Comparison of ENCODE assay signal across 17 mouse cellular contexts in the genomic region with DNA sequence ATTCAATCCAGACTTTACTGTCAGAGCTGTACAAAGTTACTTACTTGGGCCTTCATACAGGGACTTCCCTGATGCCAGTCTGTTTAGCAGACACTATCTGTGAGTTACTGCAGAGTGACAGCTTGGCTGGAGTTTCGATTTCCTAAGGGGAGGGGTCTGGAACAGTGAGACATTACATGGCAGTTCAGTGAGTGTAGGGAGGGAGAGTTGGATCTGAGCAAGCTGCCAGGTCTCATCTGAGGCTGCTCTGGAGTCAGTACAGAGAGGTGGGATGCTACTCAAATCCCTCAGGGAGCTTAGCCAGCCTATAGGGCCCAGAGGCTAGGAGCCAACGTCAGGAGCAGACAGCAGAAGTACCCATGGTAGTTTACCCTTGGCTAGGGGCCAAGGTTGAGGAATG.
DNase-seq lines count a peak whose midpoint lies in the region; ATAC-seq lines count a peak whose summit lies in the region.
"Had no signal": no experiment of that assay in that cellular context is flagged by ENCODE, and none has a peak within 500 bp of the region (broad histone marks: within the 10 kb centered on the region; RNA-seq: fewer than 3 reads in every experiment).

No protein-coding gene starts in this region.

- H3K4me2 ChIP-seq in heart, embryonic 13.5 days = no peak overlapping the region
- H3K4me2 ChIP-seq in embryonic facial prominence, embryonic 14.5 days (ENCODE audit: low read depth, low read length) = no peak overlapping the region
- H3K4me2 ChIP-seq: heart, embryonic 11.5 days; limb, embryonic 12.5 days had no signal

- H3K36me3 ChIP-seq in heart, embryonic 13.5 days = no peaks in the 10 kb centered on the region
- H3K36me3 ChIP-seq in embryonic facial prominence, embryonic 14.5 days (ENCODE audit: control insufficient read depth, insufficient read depth, low read length) = no peaks in the 10 kb centered on the region
- H3K36me3 ChIP-seq: limb, embryonic 12.5 days had no signal

- intact Hi-C loops in heart, postnatal 25 days (cut with DNase I) = no loop called here
- intact Hi-C loops in left cerebral cortex, postnatal 4 days (cut with DNase I) = no loop called here

- no peak for DNase-seq in heart, postnatal 25 days (ENCODE audit: low spot score)
- peak; percentile 20 for DNase-seq in left cerebral cortex, postnatal 4 days
- no peak for DNase-seq in left cerebral cortex, adult 8-10 months (ENCODE audit: low spot score in 2 of 2)
- DNase-seq in embryonic facial prominence, embryonic 14.5 days (ENCODE audit: low spot score) = peak; percentile 64
- DNase-seq in mesoderm, embryonic 11.5 days (ENCODE audit: low read depth, low spot score) = peak; percentile 3
- DNase-seq in urinary bladder, postnatal 10 days (ENCODE audit: low spot score) = no peak
- DNase-seq: cerebellum, adult 18-20 months; embryo, embryonic 11 days; gastrocnemius, postnatal 25 days; liver, postnatal 0 days; thymus, postnatal 25 days had no signal

- H3K9me3 ChIP-seq in heart, embryonic 13.5 days = no peaks in the 10 kb centered on the region
- H3K9me3 ChIP-seq in embryonic facial prominence, embryonic 14.5 days (ENCODE audit: control insufficient read depth, low read length) = no peaks in the 10 kb centered on the region
- H3K9me3 ChIP-seq: limb, embryonic 12.5 days had no signal

- no peak overlapping the region for H3K4me3 ChIP-seq in heart, embryonic 13.5 days
- H3K4me3 ChIP-seq in embryonic facial prominence, embryonic 14.5 days (ENCODE audit: low read depth, low read length) = no peak overlapping the region
- H3K4me3 ChIP-seq: limb, embryonic 12.5 days had no signal

- H3K27ac ChIP-seq in heart, embryonic 13.5 days (replicated peaks) = no peak overlapping the region
- no peak overlapping the region for H3K27ac ChIP-seq in embryonic facial prominence, embryonic 14.5 days (replicated peaks; ENCODE audit: low read depth, low read length)
- H3K27ac ChIP-seq: limb, embryonic 12.5 days had no signal

- WGBS in heart, embryonic 13.5 days = 20% methylated on average over 2 of the region's 2 CpGs
- WGBS in embryonic facial prominence, embryonic 14.5 days = 32% methylated on average over 2 of the region's 2 CpGs

- peaks cover 4% of the 10 kb centered on the region; the same call in 1 of the 2 replicates for H3K4me1 ChIP-seq in heart, embryonic 13.5 days
- H3K4me1 ChIP-seq in embryonic facial prominence, embryonic 14.5 days (ENCODE audit: control insufficient read depth, insufficient read depth, low read length) = no peaks in the 10 kb centered on the region; the same call in 1 of the 2 replicates
- H3K4me1 ChIP-seq: limb, embryonic 12.5 days had no signal

- H3K9ac ChIP-seq in heart, embryonic 13.5 days = no peak overlapping the region
- no peak overlapping the region for H3K9ac ChIP-seq in embryonic facial prominence, embryonic 14.5 days (ENCODE audit: low read depth, low read length)
- H3K9ac ChIP-seq: limb, embryonic 12.5 days; liver, postnatal 0 days had no signal

- no peaks in the 10 kb centered on the region for H3K27me3 ChIP-seq in heart, embryonic 13.5 days (replicated peaks)
- H3K27me3 ChIP-seq in embryonic facial prominence, embryonic 14.5 days (replicated peaks; ENCODE audit: control insufficient read depth, insufficient read depth, low read length) = no peaks in the 10 kb centered on the region
- H3K27me3 ChIP-seq: limb, embryonic 12.5 days had no signal

- ATAC-seq in heart, embryonic 13.5 days (ENCODE audit: extremely low read depth, insufficient number of reproducible peaks, low FRiP score, low TSS enrichment) = 0 out of 2 replicates have a peak, but pooled peaks have one; percentile 14
- ATAC-seq in embryonic facial prominence, embryonic 14.5 days (ENCODE audit: low read depth) = peak; percentile 63; the same call in 1 of the 2 replicates
- ATAC-seq: activated CD4-positive, CD25-positive, alpha-beta regulatory T cell, adult 4 months; CD4-positive, CD25-positive, alpha-beta regulatory T cell, adult 4 months; inflammation-experienced regulatory T-cells, adult 6 months; liver, postnatal 0 days had no signal

Comparison
In these comparisons a context has a peak if more than half of its experiments do, and no peak if none do; other contexts are left out.
1. DNase-seq: peak in left cerebral cortex, postnatal 4 days (single experiment), embryonic facial prominence, embryonic 14.5 days (single experiment) and mesoderm, embryonic 11.5 days (single experiment); none in heart, postnatal 25 days (single experiment), left cerebral cortex, adult 8-10 months (0 of 2) and urinary bladder, postnatal 10 days (single experiment).